Mouse (Mus musculus) testis, adult 2 months (tissue): Measurements from ENCODE around the gene Nos1ap.

ENCODE experiments used
- CTCF ChIP-seq: fragments of 200-500 bp; IDR thresholded peaks from 2 replicates; pipeline ENCODE4 v1.5.1; 2012; ENCODE audit warnings: low read depth, mild to moderate bottlenecking, inconsistent platforms, low read length, moderate library complexity; ENCODE audit not compliant: control insufficient read depth, insufficient read depth, insufficient replicate concordance
- POLR2A ChIP-seq: fragments of 200-500 bp; IDR thresholded peaks from 2 replicates; pipeline ENCODE4 v1.6.1; 2012; ENCODE audit warnings: low read depth, mild to moderate bottlenecking, inconsistent platforms, low read length, moderate library complexity; ENCODE audit not compliant: control insufficient read depth

- TF ChIP-seq CTCF = no peak
- TF ChIP-seq POLR2A = no peak
Observed at GRCm38 (mm10) chr1:170305002-170305401, 284.7 kb downstream of the Nos1ap start.
